Mouse (Mus musculus) retina, postnatal 7 days (tissue): ENCODE data around the gene Eva1c.
A peak's percentile ranks its signal among the peaks of the same experiment; 100 is the strongest.

Experiments used
- DNase-seq: peaks from one replicate; pipeline ENCODE4 v3.0.0-alpha.2; 2012; ENCODE audit warnings: low read depth, low spot score

Eva1c gene

DNA sequence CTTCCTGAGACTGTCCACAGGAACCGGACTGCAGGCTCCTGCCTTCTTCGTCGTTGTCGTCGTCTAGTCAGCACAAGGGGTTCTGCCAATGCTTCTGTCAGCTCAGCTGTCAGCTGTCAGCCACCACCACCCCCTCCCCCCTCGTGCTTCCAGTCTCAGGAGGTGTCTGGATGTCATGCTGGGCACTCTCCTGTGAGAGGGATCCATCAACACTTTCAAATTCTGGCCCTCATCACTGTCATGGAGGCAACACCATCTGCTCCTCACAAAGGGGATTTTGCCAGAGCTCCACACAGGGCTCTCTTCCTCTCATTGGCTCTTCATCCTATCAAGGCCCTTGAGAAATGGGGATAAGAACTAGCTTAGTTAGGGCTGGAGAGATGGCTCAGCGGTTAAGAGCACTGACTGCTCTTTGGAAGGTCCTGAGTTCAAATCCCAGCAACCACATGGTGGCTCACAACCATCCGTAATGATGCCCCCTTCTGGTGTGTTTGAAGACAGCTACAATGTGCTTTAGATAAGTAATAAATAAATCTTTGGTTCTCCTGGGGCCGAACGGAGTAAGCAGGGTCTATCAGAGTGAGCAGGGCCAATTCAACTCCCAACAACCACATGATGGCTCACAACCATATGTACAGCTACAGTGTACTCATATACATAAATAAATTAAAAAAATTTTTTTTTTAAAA lies 95.1 kb downstream of the Eva1c start:
- DNase-seq, result no peak

- no peak for DNase-seq
Measured at GRCm38 (mm10) chr16:90924606-90925370, 98.3 kb downstream of the Eva1c start.

- peak; percentile 51 for DNase-seq
Measured at GRCm38 (mm10) chr16:90925461-90925860, 98.9 kb downstream of the Eva1c start.

GRCm38 (mm10) chr16:90927446-90927845 lies 100.9 kb downstream of the Eva1c start:
- no peak for DNase-seq

GRCm38 (mm10) chr16:90933534-90934176 lies 107.1 kb downstream of the Eva1c start:
- DNase-seq, result no peak

DNA sequence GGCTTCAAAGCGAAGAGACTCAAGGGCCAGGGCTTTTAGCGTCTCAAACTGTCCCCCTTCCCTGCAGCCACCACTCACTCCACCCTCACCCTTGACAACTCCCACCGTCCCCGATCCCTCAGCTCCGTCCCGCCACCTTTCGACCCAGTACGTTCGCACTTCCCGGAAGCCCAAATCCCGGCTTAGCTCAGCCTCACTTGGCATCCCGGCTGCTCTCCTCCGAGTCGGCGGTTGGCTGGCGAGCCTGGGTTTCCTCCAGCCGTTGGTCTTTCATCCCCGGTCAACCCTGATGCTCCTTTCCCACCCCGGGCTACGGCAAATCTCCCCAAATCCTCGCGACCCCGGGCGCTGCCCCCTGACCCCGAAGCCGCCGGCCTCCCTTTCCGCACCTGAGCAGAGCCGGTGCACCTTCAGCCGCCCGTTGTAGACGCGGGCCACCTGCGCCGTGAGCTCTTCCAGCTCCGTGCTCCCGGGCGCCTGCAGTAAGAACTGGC lies 107.7 kb downstream of the Eva1c start:
- DNase-seq, result peak; percentile 65

DNA sequence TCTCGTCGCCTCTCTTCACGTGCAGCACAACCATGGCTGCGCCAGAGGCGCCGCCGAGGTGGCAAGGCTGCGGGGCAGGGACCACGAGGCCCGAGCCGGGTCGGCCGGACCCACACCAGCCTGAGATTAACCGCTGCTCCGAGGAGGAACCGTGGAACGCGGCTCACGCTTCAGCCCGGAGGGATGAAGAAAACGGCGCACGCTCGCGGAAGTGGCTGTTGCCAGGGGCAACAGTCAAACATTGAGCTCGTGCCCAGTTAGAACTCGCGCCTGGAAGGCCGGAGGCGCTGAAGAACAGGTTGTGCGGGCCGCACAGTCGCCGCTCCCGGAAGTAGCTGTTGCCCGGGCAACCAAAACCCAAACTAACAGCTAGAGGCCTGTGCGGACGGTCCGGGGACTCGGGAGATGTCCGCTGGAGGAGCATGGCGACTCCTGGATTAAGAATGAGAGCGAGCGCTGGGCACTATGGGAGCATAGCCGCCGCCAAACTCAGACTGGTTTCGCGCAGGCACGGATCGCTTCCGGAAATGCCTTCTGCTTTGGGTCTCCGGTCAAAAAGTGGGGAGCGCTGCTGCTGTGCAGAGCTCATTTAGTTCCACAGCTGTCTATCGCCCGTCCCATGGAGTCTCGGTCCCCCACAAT lies 108.3 kb downstream of the Eva1c start, which contains the start of gene Cfap298:
TSS of gene Cfap298 (minus strand) at position 428 of the 642 bp plus-strand sequence.
- DNase-seq, result peak; percentile 95

- no peak for DNase-seq
Measured at GRCm38 (mm10) chr16:90941246-90941645, 114.7 kb downstream of the Eva1c start.

DNA sequence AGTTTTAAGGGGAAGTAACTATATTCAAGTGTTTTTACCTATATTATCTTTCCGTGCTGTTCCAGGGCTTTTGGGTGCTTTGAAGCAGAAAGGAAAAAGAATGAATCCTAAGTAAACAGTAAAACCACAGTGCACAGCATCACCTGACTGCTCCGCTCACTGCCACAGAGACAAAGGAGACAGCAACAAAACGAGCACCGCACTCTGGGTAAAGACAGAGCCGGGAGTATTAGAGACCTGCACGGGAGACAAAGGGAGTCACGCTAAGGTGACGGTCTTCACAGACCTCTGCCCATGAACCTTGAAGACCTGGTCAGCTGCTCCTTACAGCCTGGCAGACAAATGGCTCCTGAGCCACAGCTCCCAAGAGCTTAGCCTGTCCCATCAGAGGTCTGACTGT lies 120.5 kb downstream of the Eva1c start:
- no peak for DNase-seq

- DNase-seq, result no peak
Measured at GRCm38 (mm10) chr16:90950354-90950963, 123.9 kb downstream of the Eva1c start.

DNA sequence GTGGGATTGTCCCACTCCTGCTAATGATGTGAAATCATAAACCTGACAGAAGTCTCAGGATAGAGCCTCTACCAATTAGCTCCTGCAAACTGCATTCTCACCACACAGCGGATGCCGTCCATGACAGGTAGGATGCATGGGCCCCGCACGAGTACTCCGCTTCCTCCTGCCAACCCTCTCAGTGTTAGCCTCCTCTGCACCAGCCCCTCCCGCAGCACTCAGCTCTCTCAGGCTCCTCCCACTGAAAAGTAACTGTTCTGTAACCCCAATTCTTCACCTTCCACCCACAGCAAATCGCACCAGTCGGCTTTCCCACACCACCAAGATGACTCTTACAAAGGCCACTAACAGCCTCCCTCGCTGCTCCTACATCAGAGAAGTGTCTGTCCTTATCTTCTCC lies 126.6 kb downstream of the Eva1c start:
- DNase-seq, result no peak

DNA sequence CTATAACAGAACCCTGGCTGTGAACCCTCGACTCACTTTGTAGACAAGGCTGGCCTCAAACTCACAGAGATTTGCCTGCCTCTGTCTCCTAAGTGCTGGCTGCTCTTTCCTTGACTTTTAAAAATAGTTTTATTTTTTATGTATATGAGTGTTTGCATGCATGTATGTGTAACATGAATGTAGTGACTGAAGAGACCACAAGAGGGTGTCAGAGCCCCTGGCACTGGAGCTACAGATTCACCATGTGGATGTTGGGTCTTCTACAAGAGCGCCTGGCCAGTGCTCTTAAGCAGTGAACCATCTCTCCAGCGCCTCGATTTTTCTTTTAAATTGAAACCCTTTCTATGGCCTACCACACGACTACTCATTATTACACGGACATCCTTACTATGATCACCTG lies 127.3 kb downstream of the Eva1c start:
- DNase-seq, result no peak
